Mouse (Mus musculus) forebrain, embryonic 15.5 days (tissue): Measurements from ENCODE around the gene Mbnl2. TPM values are rescaled to one million over a fixed set of nuclear protein-coding genes. Genes with fewer than 3 reads are reported as not detected.

ENCODE experiments used
- ATAC-seq: fragments of 200-750 bp; cut with Nextera tagmentation; replicated peaks from 2 replicates; pipeline ENCODE4 v1.8.0; 2017; ENCODE audit warnings: mild to moderate bottlenecking, moderate TSS enrichment, moderate library complexity
- H3K27ac ChIP-seq: fragments of 300-500 bp; sonication (generic); replicated peaks from 2 replicates; pipeline ENCODE4 v1.5.1; 2015; ENCODE audit warnings: mild to moderate bottlenecking, inconsistent platforms
- H3K27me3 ChIP-seq: fragments of 300-500 bp; sonication (generic); 2 replicates; pipeline ENCODE4 v1.6.1; 2015; ENCODE audit warnings: inconsistent platforms
- H3K36me3 ChIP-seq: fragments of 300-500 bp; sonication (generic); 2 replicates; pipeline ENCODE4 v1.6.1; 2015; ENCODE audit warnings: mild to moderate bottlenecking, inconsistent platforms
- H3K4me1 ChIP-seq: fragments of 300-500 bp; sonication (generic); 2 replicates; pipeline ENCODE4 v1.6.1; 2015; ENCODE audit warnings: inconsistent platforms
- H3K4me2 ChIP-seq: fragments of 300-500 bp; sonication (generic); replicated peaks from 2 replicates; pipeline ENCODE4 v1.6.1; 2015; ENCODE audit warnings: mild to moderate bottlenecking, inconsistent platforms
- H3K4me3 ChIP-seq: fragments of 300-500 bp; sonication (generic); 2 replicates; pipeline ENCODE4 v1.5.1; 2015; ENCODE audit warnings: mild to moderate bottlenecking, inconsistent platforms
- H3K9ac ChIP-seq: fragments of 300-500 bp; sonication (generic); replicated peaks from 2 replicates; pipeline ENCODE4 v1.6.1; 2015; ENCODE audit warnings: mild to moderate bottlenecking, inconsistent platforms
- H3K9me3 ChIP-seq: fragments of 300-500 bp; sonication (generic); 2 replicates; pipeline ENCODE4 v1.6.1; 2016; ENCODE audit warnings: inconsistent platforms
- WGBS: fragments of 180-500 bp; shearing (Covaris S2); methylation state at CpG from one replicate; pipeline ENCODE4 v1.1.7; 2015; ENCODE audit warnings: mixed read lengths; 5-methylcytosine and 5-hydroxymethylcytosine counted together
- polyA plus RNA-seq: library from polyadenylated mRNA; unstranded; fragments of >200 nt; fragmentation: Nextera tagmentation; extraction: Ambion mirVana; gene quantifications from 2 replicates; pipeline ENCODE4 v1.2.1, GENCODE M21; 2015

The Mbnl2 gene
- polyA plus RNA-seq, 1 experiment from 2014 or later = 22.2 TPM

GRCm38 (mm10) chr14:120441256-120441655 is 165.8 kb downstream of the Mbnl2 start:
- no peak overlapping the region for H3K27ac ChIP-seq
- WGBS = 80% methylated on average over 4 of the region's 4 CpGs
- no peak overlapping the region for H3K9ac ChIP-seq
- no peak for ATAC-seq
- H3K36me3 ChIP-seq = no peaks in the 10 kb centered on the region
- H3K4me2 ChIP-seq = no peak overlapping the region
- no peaks in the 10 kb centered on the region for H3K27me3 ChIP-seq
- no peak overlapping the region for H3K4me3 ChIP-seq
- H3K9me3 ChIP-seq = no peaks in the 10 kb centered on the region
- no peaks in the 10 kb centered on the region for H3K4me1 ChIP-seq

GRCm38 (mm10) chr14:120441836-120442235 is 166.4 kb downstream of the Mbnl2 start:
- Histone ChIP-seq H3K27ac (no peak overlapping the region), H3K4me1 (no peaks in the 10 kb centered on the region), H3K9me3 (no peaks in the 10 kb centered on the region), H3K4me2 (no peak overlapping the region), H3K4me3 (no peak overlapping the region), H3K9ac (no peak overlapping the region), H3K27me3 (no peaks in the 10 kb centered on the region), H3K36me3 (no peaks in the 10 kb centered on the region)
- WGBS = 86% methylated on average over 13 of the region's 13 CpGs
- no peak for ATAC-seq

DNA sequence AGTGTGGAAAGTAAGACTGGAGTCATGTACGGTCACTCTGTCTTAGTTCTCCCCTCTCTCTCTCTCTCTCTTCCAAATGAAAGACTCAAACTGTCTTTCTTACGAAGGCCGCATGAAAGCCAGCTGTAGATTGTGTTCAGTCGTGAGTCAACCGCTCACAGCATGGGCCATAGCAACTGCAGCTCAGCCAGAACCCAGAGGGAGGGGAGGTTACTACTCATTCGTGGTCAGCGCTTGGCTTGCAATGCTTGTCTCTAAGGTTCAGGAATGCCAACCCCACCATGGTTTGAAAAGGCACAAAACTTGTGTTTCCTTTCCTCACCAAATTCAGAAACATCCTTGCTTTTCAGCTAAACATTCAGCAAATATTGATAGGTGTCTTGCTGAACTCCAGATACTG is 178.8 kb downstream of the Mbnl2 start:
- no peak overlapping the region for H3K4me3 ChIP-seq
- H3K36me3 ChIP-seq = no peaks in the 10 kb centered on the region
- no peak for ATAC-seq

GRCm38 (mm10) chr14:120463938-120464727 is 188.7 kb downstream of the Mbnl2 start:
- Histone ChIP-seq H3K4me2 (no peak overlapping the region), H3K27me3 (no peaks in the 10 kb centered on the region), H3K4me3 (no peak overlapping the region), H3K4me1 (no peaks in the 10 kb centered on the region), H3K9ac (no peak overlapping the region), H3K36me3 (no peaks in the 10 kb centered on the region), H3K9me3 (no peaks in the 10 kb centered on the region), H3K27ac (no peak overlapping the region)
- WGBS = 92% methylated on average over 3 of the region's 3 CpGs
- ATAC-seq = no peak

More for the DNA sequence above, 178.8 kb downstream of the Mbnl2 start:
- Histone ChIP-seq H3K9me3 (no peaks in the 10 kb centered on the region), H3K9ac (no peak overlapping the region), H3K4me1 (no peaks in the 10 kb centered on the region), H3K27me3 (no peaks in the 10 kb centered on the region), H3K4me2 (no peak overlapping the region), H3K27ac (no peak overlapping the region)
- WGBS = 84% methylated on average over 7 of the region's 7 CpGs

DNA sequence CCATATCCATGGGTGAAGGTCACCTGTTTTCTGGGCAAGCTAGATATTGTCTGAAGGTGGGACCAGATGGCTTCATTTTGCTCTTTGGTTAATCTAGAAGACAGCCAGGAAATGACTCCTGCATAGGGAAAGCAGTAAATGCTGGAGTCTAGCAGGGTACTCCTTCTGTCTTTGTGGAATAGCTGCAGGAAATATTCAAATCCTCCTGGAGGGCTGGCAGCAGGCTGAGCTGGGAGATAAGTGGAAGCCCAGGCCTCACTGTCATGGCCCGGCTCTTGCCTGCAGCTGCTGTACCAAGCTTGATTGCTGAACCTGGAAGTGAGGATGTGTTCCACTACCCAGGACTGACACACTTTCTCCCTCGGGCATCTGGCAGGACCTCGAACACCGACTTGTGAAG is 191.3 kb downstream of the Mbnl2 start:
- no peaks in the 10 kb centered on the region for H3K9me3 ChIP-seq
- no peak overlapping the region for H3K4me2 ChIP-seq
- no peaks in the 10 kb centered on the region for H3K27me3 ChIP-seq
- ATAC-seq = no peak
- H3K4me3 ChIP-seq = no peak overlapping the region
- H3K27ac ChIP-seq = no peak overlapping the region
- H3K4me1 ChIP-seq = no peaks in the 10 kb centered on the region
- 88% methylated on average over 4 of the region's 4 CpGs for WGBS
- H3K9ac ChIP-seq = no peak overlapping the region
- no peaks in the 10 kb centered on the region for H3K36me3 ChIP-seq

- 87% methylated on average over 14 of the region's 14 CpGs for WGBS
- Histone ChIP-seq H3K27ac (no peak overlapping the region), H3K9me3 (no peaks in the 10 kb centered on the region), H3K4me2 (no peak overlapping the region), H3K36me3 (no peaks in the 10 kb centered on the region), H3K9ac (no peak overlapping the region), H3K4me3 (no peak overlapping the region), H3K4me1 (no peaks in the 10 kb centered on the region), H3K27me3 (no peaks in the 10 kb centered on the region)
- ATAC-seq = no peak
Measured at GRCm38 (mm10) chr14:120469126-120469790, 193.8 kb downstream of the Mbnl2 start.

- Histone ChIP-seq H3K4me3 (peak overlapping the region; percentile 81; the same call in 1 of the 2 replicates), H3K27me3 (no peaks in the 10 kb centered on the region), H3K9me3 (no peaks in the 10 kb centered on the region), H3K9ac (peak overlapping the region; percentile 73; the same call in 1 of the 2 replicates), H3K36me3 (no peaks in the 10 kb centered on the region), H3K4me2 (peak overlapping the region; percentile 44; the same call in 1 of the 2 replicates), H3K27ac (no peak overlapping the region), H3K4me1 (peaks cover 24% of the 10 kb centered on the region)
- 72% methylated on average over 7 of the region's 7 CpGs for whole genome bisulfite sequencing
- ATAC-seq = no peak
Measured at GRCm38 (mm10) chr14:120476186-120476697, 200.8 kb downstream of the Mbnl2 start.

DNA sequence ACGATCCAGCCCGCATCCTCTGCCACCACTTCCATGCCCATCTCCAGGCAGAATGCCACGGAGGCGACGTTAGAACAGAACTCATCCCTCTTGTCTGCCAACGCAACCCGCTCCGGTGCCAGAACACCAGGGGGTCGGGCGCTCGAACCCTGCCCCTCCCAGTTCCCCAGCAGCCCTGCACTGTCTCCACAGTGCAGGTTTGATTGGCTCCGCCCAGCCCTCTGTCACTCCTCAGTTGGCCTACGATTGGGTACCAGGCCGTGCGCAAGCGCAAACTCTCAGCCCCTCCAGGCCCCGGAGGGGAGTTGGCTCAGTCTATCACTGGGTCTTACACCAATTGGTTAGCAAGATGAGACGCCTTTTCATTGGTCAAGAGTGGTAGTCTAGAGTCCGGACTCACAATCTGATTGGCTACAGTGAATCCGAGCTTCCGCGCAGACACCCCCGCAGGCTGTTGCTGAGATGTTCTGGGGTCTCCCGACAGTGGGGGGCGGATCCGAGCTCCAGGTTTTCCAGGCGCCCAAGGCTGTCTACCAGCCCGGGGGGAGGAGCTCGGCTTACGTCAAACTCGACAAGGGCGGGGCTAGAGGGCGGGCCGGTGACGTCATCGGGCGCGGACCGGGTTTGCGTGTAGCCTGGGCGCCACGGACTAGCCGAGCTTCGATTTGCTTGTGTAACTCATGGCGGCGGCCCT is 202.0 kb downstream of the Mbnl2 start:
- Histone ChIP-seq H3K4me2 (peak overlapping the region; percentile 57), H3K9ac (peak overlapping the region; percentile 73), H3K36me3 (no peaks in the 10 kb centered on the region), H3K27me3 (no peaks in the 10 kb centered on the region), H3K27ac (peak overlapping the region; percentile 98), H3K4me1 (peaks cover 30% of the 10 kb centered on the region), H3K4me3 (peak overlapping the region; percentile 81), H3K9me3 (no peaks in the 10 kb centered on the region)
- ATAC-seq = peak; percentile 96
- under 1% methylated on average over 45 of the region's 46 CpGs for WGBS

DNA sequence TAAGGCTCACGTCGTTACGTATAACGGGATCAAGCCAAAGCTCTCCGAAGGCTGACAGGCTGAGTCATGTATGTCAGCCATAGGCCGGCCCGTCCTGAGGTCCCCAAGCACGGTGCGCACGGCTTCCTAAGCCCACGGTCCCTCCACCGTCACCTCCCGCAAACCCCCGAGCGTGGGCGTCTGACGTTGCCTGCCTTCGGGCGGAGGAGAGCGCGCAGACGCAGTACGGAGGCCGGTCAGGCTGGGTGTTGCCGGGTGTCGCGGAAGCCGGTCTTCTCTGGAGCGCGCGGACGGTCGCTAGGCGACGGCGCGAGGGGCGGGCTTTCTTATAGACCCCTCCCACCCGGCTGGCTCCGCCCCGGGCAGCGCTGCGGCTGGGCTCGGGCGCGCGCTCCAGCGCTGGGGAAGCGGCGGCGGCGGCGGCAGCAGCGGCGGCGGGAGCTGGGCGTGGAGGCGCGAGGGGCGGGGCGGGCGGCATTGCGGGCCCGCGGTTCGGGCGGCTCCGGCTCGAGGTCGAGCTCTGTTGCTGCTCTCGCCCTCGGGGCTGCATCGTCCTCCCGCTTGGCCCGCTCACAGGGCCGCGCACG is 202.6 kb downstream of the Mbnl2 start, which contains the start of gene Rap2a:
Rap2a (plus strand) TSS at position 463 of the 587 bp plus-strand sequence.
- WGBS = under 1% methylated on average over 62 of the region's 78 CpGs

DNA sequence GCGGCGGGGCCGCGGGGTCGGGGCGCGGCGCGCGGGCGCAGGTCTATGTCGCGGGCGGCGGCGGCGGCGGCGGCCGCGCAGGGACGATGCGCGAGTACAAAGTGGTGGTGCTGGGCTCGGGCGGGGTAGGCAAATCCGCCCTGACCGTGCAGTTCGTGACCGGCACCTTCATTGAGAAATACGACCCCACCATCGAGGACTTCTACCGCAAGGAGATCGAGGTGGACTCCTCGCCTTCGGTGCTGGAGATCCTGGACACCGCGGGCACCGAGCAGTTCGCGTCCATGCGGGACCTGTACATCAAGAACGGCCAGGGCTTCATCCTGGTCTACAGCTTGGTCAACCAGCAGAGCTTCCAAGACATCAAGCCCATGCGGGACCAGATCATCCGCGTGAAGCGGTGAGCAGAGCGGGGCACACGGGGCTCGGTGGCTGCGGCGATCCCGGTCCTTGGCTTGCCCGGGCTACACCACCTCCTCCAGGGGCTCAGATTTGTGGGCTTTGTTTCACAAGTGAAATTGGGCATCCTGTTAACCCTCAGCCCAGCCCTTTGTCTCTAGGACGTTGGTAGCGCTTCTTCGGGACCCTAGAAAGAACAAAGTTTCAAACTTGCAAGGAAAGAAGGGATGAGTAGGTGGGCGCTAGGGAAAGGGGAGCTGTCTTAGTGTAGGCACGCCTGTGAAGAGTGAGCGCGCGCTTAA is 203.3 kb downstream of the Mbnl2 start:
- H3K36me3 ChIP-seq = no peaks in the 10 kb centered on the region
- under 1% methylated on average over 61 of the region's 62 CpGs for WGBS
- no peaks in the 10 kb centered on the region for H3K9me3 ChIP-seq
- H3K27me3 ChIP-seq = no peaks in the 10 kb centered on the region
- peaks cover 30% of the 10 kb centered on the region for H3K4me1 ChIP-seq
- peak overlapping the region; percentile 57 for H3K4me2 ChIP-seq
- peak overlapping the region; percentile 98 for H3K27ac ChIP-seq
- peak overlapping the region; percentile 82 for H3K9ac ChIP-seq
- peak; percentile 24 for ATAC-seq
- peak overlapping the region; percentile 81 for H3K4me3 ChIP-seq

More for the DNA sequence above, 202.6 kb downstream of the Mbnl2 start, which contains the start of gene Rap2a:
- peak within 1 kb of the TSS; percentile 57 for H3K4me2 ChIP-seq
- H3K9ac ChIP-seq = peak within 1 kb of the TSS; percentile 82
- H3K27me3 ChIP-seq = no peaks in the 10 kb centered on the region
- no peaks in the 10 kb centered on the region for H3K36me3 ChIP-seq
- H3K4me1 ChIP-seq = peaks cover 30% of the 10 kb centered on the region
- H3K4me3 ChIP-seq = peak within 1 kb of the TSS; percentile 81
- H3K27ac ChIP-seq = peak within 1 kb of the TSS; percentile 98
- no peaks in the 10 kb centered on the region for H3K9me3 ChIP-seq
- peak; percentile 91 for ATAC-seq

DNA sequence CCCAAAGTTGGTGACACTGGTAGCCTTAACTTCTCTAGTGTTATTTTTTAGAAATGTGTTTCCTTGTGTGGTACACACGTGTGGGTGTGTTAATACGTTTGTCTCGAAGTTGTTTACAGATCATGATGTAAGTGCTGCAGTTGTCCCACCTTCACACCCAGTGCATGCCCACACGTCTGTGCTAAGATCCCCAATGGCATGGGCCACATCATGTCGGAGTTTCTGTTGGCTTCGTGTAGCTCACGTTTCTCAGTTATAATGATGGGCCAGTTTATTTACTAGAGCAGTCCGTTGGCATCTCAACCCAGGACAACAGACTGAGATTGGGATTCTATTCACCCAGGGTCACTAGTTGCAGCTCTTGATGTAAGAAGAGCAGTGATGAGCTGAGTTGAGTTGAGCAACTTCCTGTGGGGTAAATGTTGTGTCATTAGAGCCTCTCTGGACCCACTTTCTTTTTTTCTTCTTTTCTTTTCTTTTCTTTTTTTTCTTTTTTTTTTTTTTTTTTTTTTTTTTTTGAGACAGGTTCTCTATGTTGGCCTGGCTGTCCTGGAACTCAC is 205.0 kb downstream of the Mbnl2 start:
- Histone ChIP-seq H3K9me3 (no peaks in the 10 kb centered on the region), H3K4me3 (peak overlapping the region; percentile 81; the same call in 1 of the 2 replicates), H3K27me3 (no peaks in the 10 kb centered on the region), H3K4me1 (peaks cover 30% of the 10 kb centered on the region), H3K9ac (no peak overlapping the region), H3K36me3 (no peaks in the 10 kb centered on the region), H3K27ac (no peak overlapping the region), H3K4me2 (peak overlapping the region; percentile 57)
- ATAC-seq = no peak
- 80% methylated on average over 8 of the region's 8 CpGs for WGBS
